Mouse (Mus musculus): ENCODE results near the gene Cfap299.

GRCm38 (mm10) chr5:98283696-98284478 lies 45.2 kb upstream of the Cfap299 start:
- no peak for TF ChIP-seq CTCF (IDR thresholded peaks at IDR 0.05; ENCODE audit: borderline replicate concordance, extremely low read depth, insufficient read depth, insufficient read length)
- no peak for TF ChIP-seq POLR2A (IDR thresholded peaks at IDR 0.05; ENCODE audit: borderline replicate concordance, extremely low read depth, insufficient read depth, insufficient read length, poor library complexity, severe bottlenecking)

Data from brain, embryonic 14.5 days (tissue).